Mouse (Mus musculus) R1 (cell line): ENCODE measurements around the gene Frem3.
A peak's percentile ranks its signal among the peaks of the same experiment; 100 is the strongest.

ENCODE experiments used
- DNase-seq: peaks from one replicate; pipeline ENCODE4 v3.0.0-alpha.2; 2018; ENCODE audit warnings: low read depth, low spot score

Gene Frem3

DNA sequence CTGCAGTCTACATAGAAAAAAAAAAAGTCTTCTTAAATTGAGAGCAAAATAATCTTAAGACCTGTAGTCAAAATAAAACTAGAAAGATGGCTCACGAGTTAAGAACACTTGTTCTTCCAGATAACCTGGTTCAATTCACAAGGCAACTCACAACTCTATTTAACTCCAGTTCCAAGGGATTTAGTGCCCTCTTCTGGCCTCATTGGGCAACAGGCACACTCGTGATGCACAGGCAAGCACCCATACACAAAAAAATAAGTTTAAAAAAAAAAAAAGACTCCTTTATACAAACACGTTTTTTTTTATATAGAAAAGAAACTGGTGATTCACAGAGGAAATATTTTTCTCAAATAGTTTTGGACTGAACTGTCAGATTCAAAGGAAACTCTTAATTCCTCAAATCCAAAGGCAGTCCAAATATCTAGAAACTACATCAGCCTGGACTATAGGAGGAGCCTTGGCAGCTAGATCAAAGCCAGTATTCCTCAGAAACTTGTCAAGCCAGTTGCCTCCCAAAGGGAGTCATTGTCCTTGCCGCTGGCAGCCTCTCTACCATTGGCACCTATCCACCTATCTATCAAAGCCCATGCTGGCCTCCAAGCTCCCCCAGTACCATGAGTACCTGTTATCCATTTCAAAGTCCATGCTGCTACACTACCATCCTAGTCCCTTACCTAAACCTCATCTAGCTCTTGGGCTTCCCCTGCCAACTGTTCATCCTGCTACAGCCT, 100.0 kb downstream of the Frem3 start:
- DNase-seq = peak; percentile 64

DNA sequence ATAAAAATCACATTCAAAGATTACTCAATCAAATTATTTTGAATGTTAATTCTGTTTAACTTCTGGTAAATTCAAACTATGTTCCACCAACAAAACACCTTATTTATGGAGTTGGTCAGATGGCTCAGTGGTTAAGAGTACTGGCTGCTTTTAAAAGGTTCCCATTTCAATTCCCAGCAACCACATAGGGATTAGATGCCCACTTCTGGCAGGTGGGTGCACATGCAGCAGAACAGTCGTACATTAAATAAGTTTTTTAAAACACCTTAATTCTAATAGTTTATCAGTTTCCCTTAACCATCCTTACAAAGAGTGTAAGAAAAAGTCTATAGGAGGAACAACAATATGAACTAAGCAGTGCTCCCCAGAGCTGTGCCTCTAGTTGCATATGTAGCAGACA, 103.6 kb downstream of the Frem3 start:
- no peak for DNase-seq

DNA sequence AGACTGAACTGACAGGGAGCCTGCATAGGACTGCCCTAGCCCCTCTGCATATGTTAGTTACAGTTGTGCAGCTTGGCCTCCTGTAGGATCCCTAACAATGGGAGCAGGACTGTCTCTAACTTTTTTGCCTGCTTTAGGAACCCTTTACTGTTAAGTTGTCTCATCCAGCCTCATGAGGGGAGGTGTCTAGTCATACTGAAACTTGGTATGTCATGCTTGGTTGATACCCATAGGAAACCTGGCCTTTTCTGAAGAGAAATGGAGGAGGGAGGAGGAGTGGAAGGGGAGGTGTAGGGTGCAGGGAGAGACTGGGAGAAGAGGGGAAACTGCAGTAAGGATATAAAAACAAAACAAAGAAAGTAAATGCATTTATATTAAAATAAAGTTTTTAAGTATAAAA, 121.4 kb downstream of the Frem3 start:
- DNase-seq = no peak

DNA sequence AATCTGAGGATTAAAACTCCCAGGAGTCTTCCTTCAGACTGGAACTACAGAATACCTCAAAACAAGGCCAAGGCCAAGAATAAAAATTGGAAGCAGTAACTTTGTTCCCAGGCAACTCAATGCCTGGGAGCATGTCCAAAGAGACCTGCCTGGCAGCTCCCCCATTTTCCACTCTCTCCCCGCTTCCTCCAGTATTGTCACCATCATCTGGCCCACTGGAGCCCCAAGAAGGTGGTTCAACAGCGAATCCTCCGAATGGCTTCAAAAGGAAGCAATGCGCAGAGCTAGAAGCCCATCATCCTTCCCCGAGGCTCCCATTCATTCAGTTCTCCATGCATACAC, 127.1 kb downstream of the Frem3 start:
- DNase-seq = no peak

DNA sequence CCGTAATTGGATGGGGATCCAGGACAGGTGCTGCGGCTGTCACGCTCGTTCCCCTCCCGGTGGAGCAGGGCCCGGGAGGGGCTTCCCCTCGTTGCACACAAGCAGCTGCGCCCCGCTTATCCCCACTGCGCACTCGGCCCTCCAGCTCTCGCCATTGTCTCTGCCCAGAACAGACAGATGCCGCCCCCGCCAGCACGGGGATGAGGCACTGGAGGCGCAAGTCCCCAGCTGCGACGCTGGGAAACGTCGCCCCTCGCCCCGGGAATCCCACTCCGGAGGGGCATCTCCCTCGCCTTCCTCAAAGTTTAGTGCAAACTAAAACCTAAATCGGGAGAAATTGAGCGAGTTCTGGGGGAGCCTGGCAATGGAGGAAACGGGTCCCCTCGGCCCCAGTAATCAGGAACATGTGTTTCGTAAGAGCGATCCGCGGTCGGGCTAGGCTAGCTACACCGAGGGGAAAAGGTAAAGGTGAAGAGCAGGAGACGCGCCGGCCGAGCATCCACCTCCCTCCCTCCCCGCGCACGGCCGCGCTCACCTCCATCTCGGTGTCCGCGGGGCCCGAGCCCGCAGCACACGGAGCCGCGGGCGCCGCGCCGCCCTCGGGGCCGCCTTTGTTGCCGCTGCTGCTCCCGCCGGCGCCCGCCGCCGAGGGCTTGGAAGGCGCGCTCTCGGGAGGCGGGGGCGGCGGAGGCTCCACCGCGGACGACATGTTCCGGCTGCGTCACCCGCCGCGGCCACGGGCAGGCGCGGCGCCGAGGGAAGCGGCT, 127.7 kb downstream of the Frem3 start:
- DNase-seq = peak; percentile 69

DNA sequence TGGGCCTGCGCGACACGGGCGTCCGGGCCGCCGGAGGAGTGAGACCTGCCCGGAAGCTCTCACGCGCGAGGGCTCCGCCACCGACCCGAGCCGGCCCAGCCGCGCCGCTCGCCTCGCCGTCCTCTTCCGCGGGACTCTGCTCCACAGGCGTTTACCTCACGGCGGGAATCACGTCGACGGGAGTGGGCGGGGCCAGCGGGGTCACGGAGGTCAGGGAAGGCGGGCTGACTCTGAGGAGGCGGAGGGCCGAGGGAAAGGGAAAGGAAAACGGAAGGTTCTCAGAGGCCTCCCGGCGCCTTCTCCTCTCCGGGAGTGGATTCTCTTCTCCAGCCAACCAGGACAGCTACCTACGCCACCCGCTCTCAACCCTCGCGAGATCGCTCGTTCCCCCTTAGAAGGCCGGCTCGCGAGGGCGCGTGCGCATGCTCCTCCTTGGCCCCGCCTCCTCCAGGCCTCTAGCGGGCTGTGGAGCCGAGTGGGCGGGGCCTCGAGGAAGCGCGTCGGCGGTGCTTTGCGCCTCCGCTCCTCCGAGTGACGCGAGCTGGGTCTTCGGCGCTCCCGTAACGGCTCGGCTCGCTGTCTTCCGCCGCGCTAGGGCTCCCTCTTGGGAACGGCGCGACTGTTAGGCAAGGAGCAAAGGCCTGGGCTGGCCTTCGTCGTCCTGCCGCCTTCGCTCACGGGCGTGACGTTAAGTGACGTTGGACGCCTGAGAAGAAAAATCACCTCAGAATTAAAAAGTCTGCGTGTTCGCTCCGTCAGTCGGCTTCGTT, 128.5 kb downstream of the Frem3 start, which contains the start of gene Smarca5:
Gene Smarca5 (minus strand): TSS at position 343 of the 770 bp plus-strand sequence.
- DNase-seq = peak; percentile 93

DNA sequence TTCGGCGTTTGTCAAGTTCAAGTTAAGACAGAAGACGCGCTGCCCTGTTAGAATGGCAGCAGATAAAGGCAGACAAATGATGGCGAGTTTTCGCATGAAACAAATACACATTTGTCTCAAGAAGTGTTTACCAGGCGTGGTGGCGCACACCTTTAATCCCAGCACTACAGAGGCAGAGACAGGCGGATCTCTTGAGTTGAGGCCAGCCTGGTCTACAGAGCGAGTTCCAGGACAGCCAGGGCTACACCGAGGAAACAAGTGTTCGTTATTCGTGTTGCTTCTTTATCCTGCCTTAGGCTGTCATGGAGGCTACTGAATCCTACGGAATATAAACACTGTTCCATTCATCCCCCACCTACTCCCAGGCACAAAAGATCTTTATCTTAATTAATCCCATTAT, 129.1 kb downstream of the Frem3 start:
- DNase-seq = no peak
